In the genomic region with DNA sequence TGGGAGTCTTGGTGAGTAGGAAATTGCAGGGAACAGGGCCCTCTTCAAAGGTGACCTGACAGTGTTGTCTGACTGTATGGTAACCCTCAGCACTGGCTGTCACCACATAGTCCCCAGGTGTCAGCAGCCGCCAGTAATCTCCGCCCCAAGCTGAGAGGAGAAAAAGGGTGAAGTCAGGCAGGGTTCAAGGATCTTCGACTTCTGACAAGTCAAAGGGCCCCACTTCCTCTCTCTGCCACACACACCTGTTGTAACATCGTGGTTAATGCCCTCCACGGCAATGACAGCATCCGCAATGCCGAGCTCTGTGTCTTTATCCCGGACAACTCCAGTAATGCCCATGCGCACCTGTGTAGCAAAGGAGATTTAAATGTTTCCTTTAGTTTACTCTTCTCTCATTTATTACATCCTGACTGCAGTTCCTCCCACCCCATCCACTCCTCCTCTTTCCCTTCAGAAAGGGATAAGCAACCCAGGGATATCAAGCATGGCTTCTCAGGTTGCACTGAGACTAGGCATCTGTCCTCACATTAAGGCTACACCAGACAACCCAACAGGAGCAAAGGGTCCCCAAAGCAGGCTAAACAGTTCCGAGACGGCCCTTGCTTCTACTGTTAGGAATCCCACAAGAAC, we compare ENCODE assay signal across 38 mouse cellular contexts. TPM values are rescaled to one million over a fixed set of nuclear protein-coding genes. Genes with fewer than 3 reads are reported as not detected.
DNase-seq lines count a peak whose midpoint lies in the region; ATAC-seq lines count a peak whose summit lies in the region.
"Had no signal": no experiment of that assay in that cellular context is flagged by ENCODE, and none has a peak within 500 bp of the region (broad histone marks: within the 10 kb centered on the region; RNA-seq: fewer than 3 reads in every experiment).

No protein-coding gene starts in this region.

- 0 out of 2 replicates have a peak, but pooled peaks have one; percentile 38 for ATAC-seq in kidney, embryonic 15.5 days (replicated peaks; ENCODE audit: low FRiP score)
- no peak for ATAC-seq in forebrain, embryonic 16.5 days
- ATAC-seq: activated CD4-positive, CD25-positive, alpha-beta regulatory T cell, adult 4 months; hindbrain, postnatal 0 days; intestine, embryonic 15.5 days; midbrain, embryonic 16.5 days had no signal

- H3K27me3 ChIP-seq in kidney, embryonic 15.5 days, result no peaks in the 10 kb centered on the region
- no peaks in the 10 kb centered on the region for H3K27me3 ChIP-seq in forebrain, embryonic 16.5 days (replicated peaks; ENCODE audit: control insufficient read depth, insufficient read depth, low read length)
- H3K27me3 ChIP-seq: CH12.LX; embryonic facial prominence, embryonic 15.5 days; hindbrain, embryonic 12.5 days; intestine, embryonic 15.5 days had no signal

- peak overlapping the region; percentile 30; the same call in 1 of the 2 replicates for H3K27ac ChIP-seq in kidney, embryonic 15.5 days
- H3K27ac ChIP-seq in forebrain, embryonic 16.5 days (ENCODE audit: low read length), result no peak overlapping the region
- H3K27ac ChIP-seq: embryonic facial prominence, embryonic 10.5 days; embryonic facial prominence, embryonic 15.5 days; forebrain, embryonic 12.5 days; hindbrain, embryonic 12.5 days; hindbrain, postnatal 0 days; intestine, embryonic 15.5 days; liver, embryonic 14.5 days; macrophage; stomach, postnatal 0 days had no signal

- H3K4me3 ChIP-seq in kidney, embryonic 15.5 days (replicated peaks), result no peak overlapping the region
- H3K4me3 ChIP-seq in forebrain, embryonic 16.5 days (replicated peaks; ENCODE audit: low read length), result no peak overlapping the region
- H3K4me3 ChIP-seq: embryonic facial prominence, embryonic 10.5 days; embryonic facial prominence, embryonic 15.5 days; forebrain, embryonic 12.5 days; heart, embryonic 12.5 days; hindbrain, embryonic 12.5 days; intestine, embryonic 15.5 days had no signal

- 58% methylated on average over 11 of the region's 11 CpGs for WGBS in kidney, embryonic 15.5 days
- 91% methylated on average over 11 of the region's 11 CpGs for WGBS in forebrain, embryonic 16.5 days

- H3K4me1 ChIP-seq in kidney, embryonic 15.5 days, result peaks cover 6% of the 10 kb centered on the region
- H3K4me1 ChIP-seq in forebrain, embryonic 16.5 days (replicated peaks; ENCODE audit: control insufficient read depth, insufficient read depth, low read length), result no peaks in the 10 kb centered on the region
- H3K4me1 ChIP-seq: forebrain, embryonic 12.5 days; heart, embryonic 12.5 days; intestine, embryonic 15.5 days had no signal

- H3K36me3 ChIP-seq in kidney, embryonic 15.5 days, result peaks cover 41% of the 10 kb centered on the region
- no peaks in the 10 kb centered on the region for H3K36me3 ChIP-seq in forebrain, embryonic 16.5 days (ENCODE audit: control insufficient read depth, insufficient read depth)
- H3K36me3 ChIP-seq: intestine, embryonic 15.5 days had no signal

- no peak overlapping the region for H3K9ac ChIP-seq in kidney, embryonic 15.5 days
- no peak overlapping the region for H3K9ac ChIP-seq in forebrain, embryonic 16.5 days (replicated peaks; ENCODE audit: low read depth, low read length)
- H3K9ac ChIP-seq: embryonic facial prominence, embryonic 15.5 days; forebrain, embryonic 12.5 days; heart, embryonic 12.5 days; hindbrain, embryonic 12.5 days; intestine, embryonic 15.5 days; liver, embryonic 14.5 days had no signal

- no peak for DNase-seq in kidney, postnatal 4 days
- DNase-seq in A20 (ENCODE audit: low read depth, low spot score), result peak; percentile 57
- DNase-seq in thymus, adult 18-20 months, result peak; percentile 66 to 78
- peak; percentile 73 for DNase-seq in thymus, postnatal 25 days
- no peak for DNase-seq in spleen, postnatal 14 days (ENCODE audit: low spot score in 2 of 2)
- DNase-seq: adrenal gland, adult 2 months; adrenal gland, postnatal 36 days; cerebellum, adult 18-20 months; cerebellum, postnatal 14 days; gastrocnemius, postnatal 25 days; heart, adult 18-20 months; heart, postnatal 10 days; kidney, adult 9 months; liver; lung, adult 2 months; lung, postnatal 10 days; right cerebral cortex, adult 18-20 months; spleen, adult 18-20 months had no signal

- H3K9me3 ChIP-seq in kidney, embryonic 15.5 days (replicated peaks), result no peaks in the 10 kb centered on the region
- H3K9me3 ChIP-seq in forebrain, embryonic 16.5 days (ENCODE audit: control insufficient read depth, low read length), result no peaks in the 10 kb centered on the region
- H3K9me3 ChIP-seq: embryonic facial prominence, embryonic 10.5 days; embryonic facial prominence, embryonic 15.5 days; forebrain, embryonic 12.5 days; heart, embryonic 12.5 days; hindbrain, embryonic 12.5 days; intestine, embryonic 15.5 days had no signal

- H3K4me2 ChIP-seq in kidney, embryonic 15.5 days, result no peak overlapping the region
- H3K4me2 ChIP-seq in forebrain, embryonic 16.5 days (ENCODE audit: low read length), result no peak overlapping the region
- H3K4me2 ChIP-seq: embryonic facial prominence, embryonic 15.5 days; forebrain, embryonic 12.5 days; heart, embryonic 12.5 days; hindbrain, embryonic 12.5 days; intestine, embryonic 15.5 days had no signal

RNA-seq across cellular contexts. Expression of a gene that starts 6.3 kb away (rescaled TPM):
- 82.1 and 87.4 TPM in 2 replicates for polyA plus RNA-seq in kidney, embryonic 15.5 days (2015; fragmentation: Nextera tagmentation; extraction: Ambion mirVana)
- 18.1 and 19.0 TPM in 2 replicates for polyA plus RNA-seq in forebrain, embryonic 16.5 days (2015; fragmentation: Nextera tagmentation; extraction: Ambion mirVana)
- polyA plus RNA-seq: macrophage had no signal

RNA-seq across cellular contexts. Expression of a gene that starts 13.9 kb away (rescaled TPM):
- polyA plus RNA-seq in kidney, embryonic 15.5 days (2015; fragmentation: Nextera tagmentation; extraction: Ambion mirVana), result 0.09 TPM in 1 of 2 replicates, not detected in the other
- not detected in 2 replicates for polyA plus RNA-seq in forebrain, embryonic 16.5 days (2015; fragmentation: Nextera tagmentation; extraction: Ambion mirVana)
- polyA plus RNA-seq: activated CD4-positive, CD25-positive, alpha-beta regulatory T cell, adult 4 months; adrenal gland, adult 2 months; brain, embryonic 14.5 days; C2C12; cortical plate, adult 2 months; embryonic facial prominence, embryonic 10.5 days; embryonic facial prominence, embryonic 15.5 days; forebrain, embryonic 12.5 days; intestine, embryonic 15.5 days; limb, embryonic 11.5 days; liver, embryonic 14.5 days; lung, adult 2 months; macrophage; neural tube, embryonic 11.5 days; stomach, postnatal 0 days had no signal

RNA-seq across cellular contexts. Expression of a gene that starts 13.9 kb away (rescaled TPM):
- not detected in 2 replicates for polyA plus RNA-seq in kidney, embryonic 15.5 days (2015; fragmentation: Nextera tagmentation; extraction: Ambion mirVana)
- polyA plus RNA-seq in forebrain, embryonic 16.5 days (2015; fragmentation: Nextera tagmentation; extraction: Ambion mirVana), result 0.73 and 0.86 TPM in 2 replicates
- polyA plus RNA-seq: activated CD4-positive, CD25-positive, alpha-beta regulatory T cell, adult 4 months; adrenal gland, adult 2 months; brain, embryonic 14.5 days; C2C12; cortical plate, adult 2 months; embryonic facial prominence, embryonic 10.5 days; forebrain, embryonic 12.5 days; heart, embryonic 12.5 days; hindbrain, embryonic 12.5 days; intestine, embryonic 15.5 days; limb, embryonic 11.5 days; liver, embryonic 14.5 days; lung, adult 2 months; macrophage; neural tube, embryonic 11.5 days; stomach, postnatal 0 days had no signal

RNA-seq across cellular contexts. Expression of a gene that starts 15.2 kb away (rescaled TPM):
- polyA plus RNA-seq in kidney, embryonic 15.5 days (2015; fragmentation: Nextera tagmentation; extraction: Ambion mirVana), result not detected in 2 replicates
- 0.27 TPM in 1 of 2 replicates, not detected in the other for polyA plus RNA-seq in forebrain, embryonic 16.5 days (2015; fragmentation: Nextera tagmentation; extraction: Ambion mirVana)
- polyA plus RNA-seq: activated CD4-positive, CD25-positive, alpha-beta regulatory T cell, adult 4 months; adrenal gland, adult 2 months; brain, embryonic 14.5 days; cortical plate, adult 2 months; embryonic facial prominence, embryonic 10.5 days; embryonic facial prominence, embryonic 15.5 days; forebrain, embryonic 12.5 days; heart, embryonic 12.5 days; hindbrain, embryonic 12.5 days; hindbrain, postnatal 0 days; intestine, embryonic 15.5 days; liver, embryonic 14.5 days; lung, adult 2 months; macrophage; midbrain, embryonic 16.5 days; stomach, postnatal 0 days had no signal

RNA-seq across cellular contexts. Expression of a gene that starts 33.0 kb away (rescaled TPM):
- 101 and 103 TPM in 2 replicates for polyA plus RNA-seq in kidney, embryonic 15.5 days (2015; fragmentation: Nextera tagmentation; extraction: Ambion mirVana)
- polyA plus RNA-seq in forebrain, embryonic 16.5 days (2015; fragmentation: Nextera tagmentation; extraction: Ambion mirVana), result 134 and 138 TPM in 2 replicates

Comparison
In these comparisons a context has a peak if more than half of its experiments do, and no peak if none do; other contexts are left out.
1. DNase-seq: peak in A20 (single experiment), thymus, adult 18-20 months (2 of 2) and thymus, postnatal 25 days (single experiment); none in kidney, postnatal 4 days (0 of 2) and spleen, postnatal 14 days (0 of 2).